Mouse (Mus musculus) brain, adult 2 months (tissue): ENCODE measurements around the gene Tsc22d2.

ENCODE experiments used
- DNase-seq: peaks from one replicate; pipeline ENCODE4 v3.0.0; 2011; ENCODE audit warnings: low read depth, low spot score

Gene Tsc22d2

DNA sequence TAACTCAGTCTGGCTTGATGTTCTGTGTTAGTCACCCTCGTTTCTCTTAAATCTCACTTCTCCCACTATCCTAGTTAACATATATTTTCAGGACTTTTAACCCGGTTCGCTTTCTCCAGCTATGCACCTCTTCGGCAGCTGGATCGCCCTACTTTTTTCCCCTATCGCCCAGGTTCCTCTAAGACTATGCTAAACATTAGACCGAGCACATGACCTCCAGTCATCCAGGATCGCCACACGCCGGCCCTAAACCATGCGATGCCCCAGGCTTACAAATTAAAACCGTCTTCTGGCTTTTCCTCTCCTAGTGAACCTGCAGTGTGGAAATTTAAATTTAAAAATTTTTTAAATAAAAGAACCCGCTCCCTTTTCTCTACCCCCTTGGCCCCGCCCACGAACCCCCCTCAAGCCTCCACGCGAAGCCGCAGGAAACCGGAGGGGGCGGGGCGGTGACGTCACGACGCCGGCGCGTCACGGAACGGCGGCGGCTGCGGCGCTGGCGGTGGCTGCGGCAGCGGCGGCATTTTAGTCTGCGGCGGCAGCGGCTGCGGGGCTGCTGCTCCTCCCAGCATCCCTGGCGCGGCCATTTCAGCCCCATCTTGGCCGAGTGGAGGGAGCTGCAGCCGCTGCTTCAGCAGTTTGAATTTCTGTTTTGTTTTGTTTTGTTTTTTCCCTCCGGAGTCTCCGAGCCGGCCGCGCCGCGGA, at the start of gene Tsc22d2:
Gene Tsc22d2, plus strand, starts transcription at position 482 of the 705 bp plus-strand sequence.
- DNase-seq: peak; percentile 95

DNA sequence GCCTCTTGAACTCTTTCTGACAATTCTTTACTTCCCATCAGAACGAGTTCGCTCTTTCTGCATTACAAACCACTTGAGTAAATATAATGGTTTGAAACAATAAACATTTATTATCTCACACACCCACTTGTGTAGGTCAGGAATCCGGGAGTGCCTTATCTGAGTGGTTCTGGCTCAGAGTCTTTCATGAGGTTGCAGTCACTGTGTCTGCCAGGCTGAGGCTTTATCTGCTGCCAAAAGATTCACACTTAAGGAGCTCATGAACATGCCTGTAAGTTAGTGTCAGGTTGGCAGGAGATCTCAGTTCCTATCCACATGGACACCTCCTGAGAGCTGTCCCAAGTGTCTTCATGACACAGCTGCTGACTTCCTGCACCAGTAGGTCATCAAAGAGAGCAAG, 47.8 kb upstream of the Tsc22d2 start:
- DNase-seq: no peak

DNA sequence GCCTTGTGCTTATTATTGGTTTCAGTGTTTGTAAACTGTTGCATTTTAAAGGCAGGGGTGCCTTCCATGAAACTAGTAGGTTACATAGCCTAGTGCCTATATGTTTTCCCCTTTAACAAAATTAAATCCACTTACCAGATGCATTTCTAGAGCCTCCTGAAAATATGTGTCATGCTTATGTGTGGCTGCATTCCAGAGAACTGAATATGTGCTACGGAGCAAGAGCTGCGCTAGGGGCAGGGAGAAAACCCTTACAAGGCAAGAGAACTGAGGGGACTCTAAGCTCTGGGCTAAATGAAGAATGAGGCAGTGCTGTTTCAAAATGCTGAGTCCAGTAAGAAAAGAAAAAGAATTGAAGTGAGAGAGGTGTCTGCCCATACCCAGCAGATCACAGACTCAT, 43.7 kb upstream of the Tsc22d2 start:
- DNase-seq: peak; percentile 7

DNA sequence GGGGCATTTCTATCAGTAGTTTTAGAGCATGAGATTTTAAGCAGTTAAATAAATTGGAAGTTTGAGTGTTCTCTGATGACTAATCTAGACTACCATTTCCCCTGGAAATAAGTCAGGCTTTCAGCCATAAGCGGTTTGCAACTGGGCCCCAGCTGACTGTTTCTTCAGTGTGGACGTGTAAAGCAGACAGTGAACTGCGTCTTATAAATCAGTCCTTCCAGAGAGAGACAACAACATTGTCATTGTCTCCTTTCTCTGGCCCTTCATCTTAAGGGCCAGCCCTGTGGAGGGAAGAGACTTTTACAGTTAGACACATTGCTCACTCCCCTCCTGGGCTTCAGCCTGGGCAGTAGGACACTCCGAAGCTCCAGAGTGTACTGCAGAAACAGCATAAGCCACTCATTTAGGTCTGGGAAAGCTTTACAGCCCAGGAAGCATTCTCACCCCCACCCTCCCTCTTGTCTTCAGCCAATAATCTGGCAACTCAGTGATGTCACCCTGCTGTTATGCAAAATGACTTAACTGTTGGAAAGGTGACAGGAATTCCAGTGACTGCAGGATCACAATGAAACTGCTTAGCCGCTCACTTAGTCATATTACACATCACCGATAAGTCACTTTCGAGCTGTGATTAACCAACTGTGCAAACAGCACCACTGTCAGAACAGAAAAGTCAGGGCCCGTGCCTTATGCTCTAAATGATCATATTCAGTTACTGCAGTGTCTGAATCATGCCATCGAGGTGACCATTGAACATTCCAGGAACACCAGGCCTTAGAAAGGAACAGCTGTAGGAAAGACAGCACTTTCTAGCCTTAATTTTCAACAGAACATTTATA, 42.2 kb upstream of the Tsc22d2 start:
- peak; percentile 94 for DNase-seq

DNA sequence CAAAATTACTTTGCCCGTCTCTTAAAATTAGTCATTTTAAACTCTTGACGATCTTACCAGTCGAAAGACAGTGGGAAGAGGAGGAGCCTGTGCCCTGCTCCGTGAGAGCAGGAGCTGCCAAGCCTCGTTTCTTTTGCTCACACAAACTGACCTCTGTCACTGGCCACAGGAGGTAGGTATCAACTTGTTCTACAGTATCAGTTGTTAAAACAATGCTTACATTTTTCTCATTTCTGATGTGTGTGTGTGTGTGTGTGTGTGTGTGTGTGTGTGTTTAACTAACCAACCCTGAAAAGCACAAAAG, 41.7 kb upstream of the Tsc22d2 start:
- no peak for DNase-seq

DNA sequence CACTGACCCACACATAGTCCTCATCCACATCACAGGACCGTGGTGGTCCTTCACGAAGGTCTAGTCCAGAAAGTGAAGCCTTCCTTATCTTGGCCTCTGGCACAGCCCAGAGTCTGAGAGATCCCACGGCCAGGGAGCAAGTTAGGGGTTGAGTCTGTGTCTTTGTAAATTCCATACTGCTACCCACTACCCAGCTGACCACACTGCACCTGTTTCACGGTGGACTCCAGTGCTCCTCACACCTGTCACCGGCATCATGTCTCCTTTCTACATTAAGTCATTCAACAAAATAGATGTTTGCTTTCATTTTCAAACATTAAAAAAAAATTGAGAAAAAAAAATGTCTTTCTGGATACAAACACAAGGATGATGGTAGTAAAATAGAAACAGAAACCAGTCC, 40.2 kb upstream of the Tsc22d2 start:
- no peak for DNase-seq

DNA sequence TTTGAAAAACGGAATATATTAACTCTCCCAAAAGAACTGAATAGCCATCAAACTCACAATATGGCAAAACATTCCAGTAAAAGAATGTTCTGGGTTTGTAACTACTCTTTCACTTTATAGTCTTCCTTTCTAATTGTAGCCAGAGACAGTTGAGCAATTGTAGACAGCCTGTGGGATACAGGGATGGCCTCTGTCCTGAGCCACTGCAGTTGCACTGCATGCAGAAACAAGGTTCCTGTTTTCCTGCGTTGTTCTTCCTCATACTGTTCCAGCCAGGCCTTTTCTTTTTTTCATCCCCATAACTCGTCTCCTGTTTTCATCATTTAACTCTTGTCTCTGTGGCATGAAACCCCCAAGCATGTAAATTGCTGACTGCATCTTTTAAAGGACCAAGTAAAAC, 37.8 kb upstream of the Tsc22d2 start:
- DNase-seq: no peak

DNA sequence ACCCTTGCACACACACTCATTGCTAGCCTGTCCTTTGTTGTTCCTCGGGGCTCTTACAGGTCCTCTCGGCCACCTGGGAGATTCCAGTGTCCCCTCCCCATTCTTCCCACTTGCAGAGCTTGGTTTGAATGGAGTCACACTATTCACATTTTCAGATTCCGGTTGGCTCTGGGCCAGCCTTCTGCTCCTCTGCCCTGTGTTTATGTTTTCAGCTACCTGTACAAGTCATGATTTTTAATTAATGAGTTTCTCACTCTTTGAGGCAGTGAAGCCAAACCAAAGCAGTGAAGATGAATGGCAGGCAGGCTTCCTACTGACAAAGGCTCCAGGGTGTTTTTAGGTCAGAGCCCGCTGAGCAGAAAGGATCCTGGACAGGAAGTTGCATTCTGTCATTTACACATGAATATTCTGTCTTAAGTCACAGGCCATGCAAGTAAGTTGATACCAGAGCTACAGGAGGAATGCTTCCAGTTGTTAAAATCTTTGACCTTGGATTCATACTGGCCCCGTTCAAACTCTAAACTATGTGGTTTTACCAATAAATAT, 36.9 kb upstream of the Tsc22d2 start:
- no peak for DNase-seq

DNA sequence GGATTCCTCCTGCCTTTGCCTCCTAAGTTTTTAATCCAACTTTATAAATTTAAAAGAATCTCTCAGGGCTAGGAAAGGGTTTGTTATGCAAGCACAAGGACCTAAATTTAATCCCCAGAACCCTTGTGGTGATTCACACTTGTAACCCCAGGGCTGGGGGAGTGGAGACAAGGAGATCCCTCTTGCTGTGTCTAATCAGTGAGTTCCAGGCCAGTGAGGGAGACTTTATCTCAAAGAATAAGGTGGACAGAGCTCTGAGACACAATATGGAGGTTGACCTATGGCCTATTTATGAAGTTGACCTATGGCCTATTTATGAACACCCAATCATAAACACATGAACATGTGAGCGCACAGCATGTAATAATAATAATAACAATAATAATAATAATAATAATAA, 31.8 kb upstream of the Tsc22d2 start:
- DNase-seq: no peak

DNA sequence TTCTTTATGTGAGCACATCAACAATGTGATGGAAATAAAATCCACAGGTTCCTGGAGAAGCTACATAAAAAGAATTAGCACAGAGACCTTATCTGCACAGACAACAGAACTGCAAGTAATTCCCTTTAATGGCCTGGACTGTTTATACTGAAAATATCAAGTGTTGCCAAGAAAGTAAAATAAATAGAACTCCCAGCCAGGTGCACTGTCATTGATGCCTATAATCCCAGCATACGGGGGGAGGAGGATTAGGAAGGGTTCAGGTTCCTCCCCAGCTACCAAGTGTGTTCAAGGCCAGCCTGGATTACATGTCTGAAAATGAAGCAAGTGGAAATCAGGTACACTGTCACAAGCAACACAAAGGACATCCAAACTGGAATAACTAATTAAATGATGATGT, 29.5 kb upstream of the Tsc22d2 start:
- DNase-seq: no peak

DNA sequence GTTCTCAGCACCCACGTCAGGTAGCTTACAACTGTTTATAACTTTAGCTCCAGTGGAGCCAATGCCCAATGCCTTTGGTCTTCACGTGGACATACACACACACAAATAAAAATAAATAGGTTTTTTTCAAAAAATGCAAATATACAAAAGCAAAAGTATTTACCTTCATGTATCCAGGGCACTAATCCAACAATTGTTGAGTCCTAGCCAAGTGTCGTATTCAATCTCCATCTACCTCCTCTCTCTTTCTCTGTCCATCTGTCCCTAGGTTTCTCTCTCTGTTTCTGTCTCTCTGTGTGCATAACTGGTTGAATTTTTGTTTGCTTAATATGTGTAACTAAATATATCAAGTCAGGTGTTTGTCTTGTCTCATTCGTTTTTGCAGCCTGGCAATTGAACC, 25.8 kb upstream of the Tsc22d2 start:
- DNase-seq: peak; percentile 30

DNA sequence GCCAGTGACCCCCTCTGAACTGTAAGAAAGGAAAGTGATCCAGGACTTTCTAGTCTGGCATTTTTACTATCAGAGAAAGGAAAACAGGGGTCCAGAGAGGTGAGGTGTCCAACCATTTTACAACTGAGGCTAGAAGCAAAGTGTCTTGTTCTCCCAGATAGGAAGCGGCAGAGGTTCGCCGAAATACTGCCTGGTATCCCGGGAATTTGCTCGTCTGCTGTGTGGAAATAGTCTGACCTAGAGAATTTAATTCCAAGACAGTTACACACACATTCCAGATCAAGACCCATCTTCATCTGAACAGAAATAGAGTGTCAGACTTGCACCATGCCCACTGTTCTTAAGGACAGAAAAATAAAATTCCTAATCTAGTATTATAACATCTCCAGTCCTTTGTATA, 16.0 kb upstream of the Tsc22d2 start:
- DNase-seq: no peak

DNA sequence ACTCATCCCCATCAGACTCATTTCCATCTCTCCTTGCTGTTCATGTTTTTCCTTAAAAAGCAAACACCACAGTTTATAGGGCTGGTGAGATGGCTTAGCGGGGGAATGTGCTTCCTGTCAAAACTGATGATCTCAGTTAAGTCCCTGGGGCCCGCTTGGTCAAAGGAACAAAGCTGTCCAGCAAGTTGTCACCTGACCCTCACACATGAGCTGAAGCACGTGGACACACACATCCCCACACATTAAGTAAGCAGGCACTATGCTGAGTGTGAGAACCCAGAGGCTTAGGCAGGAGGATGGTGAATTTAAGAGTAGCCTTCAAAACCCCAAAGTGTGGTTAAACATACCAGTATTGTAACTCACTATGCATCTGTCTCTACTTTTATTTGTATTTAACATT, 14.6 kb upstream of the Tsc22d2 start:
- no peak for DNase-seq

DNA sequence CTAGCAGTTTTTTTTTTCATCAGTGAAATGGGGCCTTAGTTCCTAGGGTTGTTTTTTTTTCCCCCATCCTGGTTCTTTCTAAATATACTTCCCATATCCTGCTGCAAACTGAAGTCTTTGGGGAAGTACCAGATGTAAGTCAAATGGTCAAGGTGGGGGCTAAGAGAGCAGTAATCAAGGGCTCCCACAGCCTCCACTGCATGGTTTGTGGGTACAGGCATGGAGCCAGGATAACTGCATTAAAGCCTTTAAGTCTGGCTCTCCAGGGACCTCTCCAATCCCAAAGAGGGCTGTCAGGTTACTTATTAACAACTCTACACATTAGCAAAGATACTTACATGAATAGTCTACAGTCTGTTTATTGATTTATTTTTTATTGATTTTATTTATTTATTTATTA, 2.8 kb upstream of the Tsc22d2 start:
- DNase-seq: no peak

DNA sequence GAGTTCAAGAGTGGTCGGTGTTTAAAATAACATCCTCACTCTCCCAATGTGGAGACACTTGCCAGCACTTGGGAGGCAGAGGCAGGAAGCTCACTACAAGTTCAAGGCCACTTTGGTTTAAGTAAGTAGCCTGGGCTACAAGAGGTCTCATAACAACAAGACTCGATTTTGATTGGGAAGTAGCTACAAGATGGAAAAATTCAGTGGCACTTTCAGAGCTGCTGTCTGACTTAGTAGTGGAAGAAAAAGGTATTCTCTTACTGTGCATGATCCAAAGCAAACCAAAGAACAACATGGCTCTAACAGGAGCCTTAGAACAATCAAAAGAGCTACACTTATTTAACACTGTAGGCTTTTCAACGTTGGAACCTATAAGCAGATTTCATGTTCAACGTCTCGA, 844 bp upstream of the Tsc22d2 start:
- DNase-seq: no peak

DNA sequence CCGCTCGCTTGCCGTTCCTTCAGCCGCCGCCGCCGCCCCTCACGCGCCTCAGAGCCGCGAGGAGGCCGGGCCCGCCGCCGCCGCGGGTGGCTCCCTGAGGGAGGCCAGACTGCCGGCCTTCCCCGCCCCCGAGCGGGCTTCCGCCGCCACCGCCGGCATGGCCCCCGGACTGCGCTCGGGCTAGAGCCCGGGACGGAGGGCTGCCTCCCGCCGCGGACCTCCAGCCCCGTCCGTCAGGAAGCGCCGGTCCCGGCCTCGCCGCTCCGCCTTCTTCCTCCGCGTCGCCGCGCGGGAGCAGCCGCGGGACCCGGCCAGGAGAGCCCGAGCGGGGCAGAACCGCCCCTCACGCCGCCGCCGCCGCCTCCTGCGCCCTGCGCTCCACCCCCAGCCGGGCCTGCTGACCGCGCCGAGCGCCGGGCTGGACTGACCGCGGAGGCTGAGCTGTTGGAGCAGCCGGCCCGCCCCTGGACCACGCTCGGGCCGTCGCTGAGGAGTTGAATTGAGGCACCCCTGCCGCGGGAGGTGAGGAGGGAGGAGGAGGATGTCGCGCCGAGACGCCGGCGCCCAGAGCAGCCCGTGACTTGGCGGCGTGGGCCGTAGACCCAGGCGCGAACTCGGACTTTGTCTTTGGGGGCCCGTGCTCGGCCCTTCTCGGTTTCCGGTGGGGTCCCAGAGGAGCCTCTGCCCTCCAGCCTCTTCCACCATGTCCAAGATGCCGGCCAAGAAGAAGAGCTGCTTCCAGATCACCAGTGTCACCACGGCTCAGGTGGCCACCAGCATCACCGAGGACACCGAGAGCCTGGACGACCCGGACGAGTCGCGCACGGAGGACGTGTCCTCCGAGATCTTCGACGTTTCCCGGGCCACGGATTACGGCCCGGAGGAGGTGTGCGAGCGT, 720 bp downstream of the Tsc22d2 start:
- peak; percentile 77 for DNase-seq

DNA sequence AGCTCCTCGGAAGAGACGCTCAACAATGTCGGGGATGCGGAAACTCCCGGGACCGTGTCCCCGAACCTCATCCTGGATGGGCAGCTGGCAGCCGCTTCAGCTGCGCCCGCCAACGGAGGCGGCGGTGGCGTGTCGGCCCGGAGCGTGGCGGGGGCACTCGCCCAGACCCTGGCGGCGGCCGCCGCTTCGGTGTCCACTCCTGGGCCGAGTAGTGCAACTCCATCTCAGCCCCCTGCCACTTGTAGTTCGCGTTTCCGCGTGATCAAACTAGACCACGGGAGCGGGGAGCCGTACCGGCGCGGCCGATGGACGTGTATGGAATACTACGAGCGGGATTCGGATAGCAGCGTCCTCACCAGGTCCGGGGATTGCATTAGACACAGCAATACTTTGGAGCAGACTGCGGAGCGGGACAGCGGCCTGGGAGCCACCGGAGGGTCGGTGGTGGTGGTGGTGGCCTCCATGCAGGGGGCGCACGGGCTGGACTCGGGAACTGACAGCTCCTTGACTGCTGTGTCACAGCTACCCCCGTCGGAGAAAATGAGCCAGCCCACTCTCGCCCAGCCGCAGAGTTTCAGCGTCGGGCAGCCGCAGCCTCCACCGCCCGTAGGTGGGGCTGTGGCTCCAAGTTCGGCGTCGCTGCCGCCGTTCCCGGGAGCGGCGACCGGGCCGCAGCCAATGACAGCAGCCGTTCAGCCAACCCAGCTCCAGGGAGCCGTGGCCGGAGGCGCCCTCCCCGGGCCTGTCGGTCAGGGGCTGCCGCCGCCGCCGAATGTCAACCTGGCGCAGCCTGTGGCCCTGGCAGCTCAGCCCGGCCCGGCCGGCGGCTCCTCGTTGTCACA, 1.6 kb downstream of the Tsc22d2 start:
- DNase-seq: peak; percentile 90

DNA sequence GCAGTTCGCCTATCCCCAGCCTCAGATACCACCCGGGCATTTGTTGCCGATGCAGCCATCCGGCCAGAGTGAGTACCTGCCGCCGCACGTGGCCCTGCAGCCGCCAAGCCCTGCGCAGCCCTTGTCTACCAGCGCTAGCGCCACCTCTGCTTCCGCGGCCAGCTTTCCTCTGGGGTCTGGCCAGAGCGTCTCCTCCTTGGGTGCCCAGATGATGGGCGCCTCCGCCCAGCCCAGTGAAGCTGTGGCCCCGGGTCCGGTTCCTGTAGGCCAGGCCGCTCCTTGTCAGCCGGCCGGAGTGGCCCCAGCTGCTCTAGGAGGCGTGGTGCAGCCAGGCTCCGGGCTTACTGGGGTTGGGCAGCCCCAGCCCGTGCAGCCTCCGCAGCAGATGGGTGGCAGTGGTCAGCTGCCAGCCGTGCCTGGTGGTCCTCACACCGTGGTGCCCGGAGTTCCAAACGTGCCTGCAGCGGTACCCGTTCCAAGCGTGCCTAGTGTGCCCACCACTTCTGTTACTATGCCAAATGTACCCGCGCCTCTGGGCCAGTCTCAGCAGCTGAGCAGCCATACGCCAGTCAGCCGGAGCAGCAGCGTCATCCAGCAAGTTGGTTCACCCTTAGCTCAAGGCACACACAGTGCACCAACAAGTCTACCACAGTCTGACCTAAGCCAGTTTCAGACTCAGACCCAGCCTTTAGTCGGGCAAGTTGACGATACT, 2.4 kb downstream of the Tsc22d2 start:
- DNase-seq: peak; percentile 57

DNA sequence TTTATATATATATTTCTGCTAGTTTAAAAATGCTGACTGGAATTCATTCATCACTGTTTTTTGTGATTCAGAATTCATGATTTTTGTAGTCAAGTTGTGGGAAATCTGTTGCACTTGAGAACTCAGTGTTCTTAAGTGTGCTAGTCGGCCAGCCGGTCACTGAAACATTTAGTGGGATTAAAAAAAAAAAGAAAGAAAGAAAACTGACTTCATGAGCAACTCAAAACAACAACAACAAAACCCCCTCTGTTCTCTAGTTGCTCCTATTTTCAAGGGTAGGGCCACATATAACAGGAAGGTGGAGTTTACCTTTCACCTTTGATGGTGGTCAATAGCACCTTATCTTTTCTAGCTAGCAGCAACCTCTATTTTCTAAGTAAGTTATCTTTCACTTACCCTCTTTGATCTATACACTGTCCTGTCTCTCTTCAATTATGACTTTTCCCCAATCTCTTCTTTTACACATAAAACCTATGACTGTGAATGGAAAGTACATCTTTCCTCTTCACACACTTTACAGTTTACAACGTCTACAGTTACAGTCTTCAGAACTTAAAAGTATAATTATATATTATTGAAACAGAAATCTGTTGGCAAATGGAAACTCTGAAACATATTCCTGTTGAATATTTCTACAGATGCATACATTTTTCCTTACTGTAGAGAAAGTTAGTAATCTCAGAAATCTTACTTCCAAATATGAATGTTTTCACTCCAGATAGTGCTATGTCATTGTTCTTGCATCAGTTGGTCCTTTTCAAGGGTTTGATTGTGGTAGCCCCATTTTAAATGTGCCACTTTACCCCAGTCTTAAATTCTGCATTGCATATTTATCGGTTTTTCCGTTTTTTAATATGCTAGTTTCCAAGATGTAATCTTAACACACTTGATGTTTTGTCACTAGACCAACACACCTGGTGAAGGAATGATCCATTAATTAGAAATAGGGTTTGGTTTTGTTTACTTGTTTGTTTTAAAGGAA, 4.5 kb downstream of the Tsc22d2 start:
- no peak for DNase-seq
